Mouse (Mus musculus) gastrocnemius, postnatal 10 days (tissue): ENCODE measurements around the gene Itpr2. TPM values are rescaled to one million over a fixed set of nuclear protein-coding genes. Genes with fewer than 3 reads are reported as not detected.
"Not testable (repeated sequence)": the region's sequence is repeated elsewhere in the genome, so short reads cannot be mapped to it uniquely, and the experiment has no call there.

Experiments used
- DNase-seq: peaks from one replicate; pipeline ENCODE4 v3.0.0; 2021; ENCODE audit warnings: mixed read lengths
- total RNA-seq, 2 experiments: library from RNA; stranded (reverse); gene quantifications; 2 replicates each; pipeline ENCODE4 v1.2.3; 2021

Itpr2 gene
- total RNA-seq, 2 experiments from 2014 or later = 9.9 to 13.5 TPM

- no peak for DNase-seq
Observed at GRCm38 (mm10) chr6:146468361-146468760, 33.7 kb downstream of the Itpr2 start.

- DNase-seq = not testable (repeated sequence)
Observed at GRCm38 (mm10) chr6:146464645-146465042, 37.4 kb downstream of the Itpr2 start.

GRCm38 (mm10) chr6:146464014-146464644 is 37.9 kb downstream of the Itpr2 start:
- DNase-seq = no peak

- no peak for DNase-seq
Observed at GRCm38 (mm10) chr6:146460936-146461335, 41.1 kb downstream of the Itpr2 start.

- no peak for DNase-seq
Observed at GRCm38 (mm10) chr6:146458436-146458835, 43.6 kb downstream of the Itpr2 start.

GRCm38 (mm10) chr6:146456741-146457140 is 45.3 kb downstream of the Itpr2 start:
- DNase-seq = no peak

- no peak for DNase-seq
Observed at GRCm38 (mm10) chr6:146454520-146455511, 47.2 kb downstream of the Itpr2 start.

- no peak for DNase-seq
Observed at GRCm38 (mm10) chr6:146452474-146452873, 49.5 kb downstream of the Itpr2 start.

- no peak for DNase-seq
Observed at GRCm38 (mm10) chr6:146446032-146446704, 55.9 kb downstream of the Itpr2 start.

GRCm38 (mm10) chr6:146439826-146440225 is 62.2 kb downstream of the Itpr2 start:
- no peak for DNase-seq

GRCm38 (mm10) chr6:146439071-146439818 is 62.8 kb downstream of the Itpr2 start:
- no peak for DNase-seq

- DNase-seq = no peak
Observed at GRCm38 (mm10) chr6:146438057-146438456, 64.0 kb downstream of the Itpr2 start.

GRCm38 (mm10) chr6:146436916-146437496 is 65.0 kb downstream of the Itpr2 start:
- DNase-seq = no peak

- no peak for DNase-seq
Observed at GRCm38 (mm10) chr6:146434217-146434616, 67.8 kb downstream of the Itpr2 start.

- no peak for DNase-seq
Observed at GRCm38 (mm10) chr6:146432218-146432865, 69.7 kb downstream of the Itpr2 start.

GRCm38 (mm10) chr6:146431777-146432176 is 70.2 kb downstream of the Itpr2 start:
- no peak for DNase-seq

GRCm38 (mm10) chr6:146429694-146430380 is 72.2 kb downstream of the Itpr2 start:
- peak; percentile 39 for DNase-seq

- no peak for DNase-seq
Observed at GRCm38 (mm10) chr6:146424778-146425177, 77.2 kb downstream of the Itpr2 start.

GRCm38 (mm10) chr6:146424326-146424725 is 77.7 kb downstream of the Itpr2 start:
- DNase-seq = no peak

- no peak for DNase-seq
Observed at GRCm38 (mm10) chr6:146420718-146421117, 81.3 kb downstream of the Itpr2 start.
